Mouse (Mus musculus): Measurements from ENCODE around the gene Rps24. TPM values are rescaled to one million over a fixed set of nuclear protein-coding genes. Genes with fewer than 3 reads are reported as not detected.

Rps24 gene
- polyA plus RNA-seq, 1 experiment from 2014 or later, result 1,026 TPM

- H3K9ac ChIP-seq (ENCODE audit: low read depth, low read length), result no peak overlapping the region
- no peaks in the 10 kb centered on the region for H3K27me3 ChIP-seq (ENCODE audit: control insufficient read depth, insufficient read depth, low read length)
- DNase-seq (ENCODE audit: low spot score) (no peak), ATAC-seq (ENCODE audit: low FRiP score) (no peak)
- H3K27ac ChIP-seq (ENCODE audit: low read depth, low read length), result no peak overlapping the region
- H3K4me2 ChIP-seq (replicated peaks; ENCODE audit: low read depth, low read length), result no peak overlapping the region
- H3K4me1 ChIP-seq (replicated peaks; ENCODE audit: control insufficient read depth, insufficient read depth, low read length), result peaks cover 6% of the 10 kb centered on the region
- H3K4me3 ChIP-seq (ENCODE audit: low read depth, low read length), result no peak overlapping the region
- WGBS, result 76% methylated on average over 10 of the region's 10 CpGs
- no peaks in the 10 kb centered on the region for H3K9me3 ChIP-seq (ENCODE audit: control insufficient read depth, low read length)
- H3K36me3 ChIP-seq (ENCODE audit: control insufficient read depth, insufficient read depth, low read length), result no peaks in the 10 kb centered on the region
Observed at GRCm38 (mm10) chr14:24525677-24526415, 38.9 kb downstream of the Rps24 start.

- no peak for DNase-seq (ENCODE audit: low spot score)
- no peak overlapping the region for H3K27ac ChIP-seq (ENCODE audit: low read depth, low read length)
- ATAC-seq (ENCODE audit: low FRiP score), result no peak
- no peaks in the 10 kb centered on the region for H3K36me3 ChIP-seq (ENCODE audit: control insufficient read depth, insufficient read depth, low read length)
- no peaks in the 10 kb centered on the region for H3K27me3 ChIP-seq (ENCODE audit: control insufficient read depth, insufficient read depth, low read length)
- H3K9ac ChIP-seq (ENCODE audit: low read depth, low read length), result no peak overlapping the region
- no peak overlapping the region for H3K4me3 ChIP-seq (ENCODE audit: low read depth, low read length)
- peaks cover 6% of the 10 kb centered on the region for H3K4me1 ChIP-seq (replicated peaks; ENCODE audit: control insufficient read depth, insufficient read depth, low read length)
- WGBS, result 77% methylated on average over 10 of the region's 10 CpGs
- H3K4me2 ChIP-seq (replicated peaks; ENCODE audit: low read depth, low read length), result no peak overlapping the region
- H3K9me3 ChIP-seq (ENCODE audit: control insufficient read depth, low read length), result no peaks in the 10 kb centered on the region
Observed at GRCm38 (mm10) chr14:24526440-24526839, 39.5 kb downstream of the Rps24 start.

- Histone ChIP-seq H3K27ac (ENCODE audit: low read depth, low read length) (no peak overlapping the region), H3K4me1 (replicated peaks; ENCODE audit: control insufficient read depth, insufficient read depth, low read length) (peaks cover 6% of the 10 kb centered on the region), H3K9ac (ENCODE audit: low read depth, low read length) (no peak overlapping the region), H3K9me3 (ENCODE audit: control insufficient read depth, low read length) (no peaks in the 10 kb centered on the region), H3K4me2 (replicated peaks; ENCODE audit: low read depth, low read length) (no peak overlapping the region), H3K27me3 (ENCODE audit: control insufficient read depth, insufficient read depth, low read length) (no peaks in the 10 kb centered on the region), H3K4me3 (ENCODE audit: low read depth, low read length) (no peak overlapping the region), H3K36me3 (ENCODE audit: control insufficient read depth, insufficient read depth, low read length) (no peaks in the 10 kb centered on the region)
- 2% methylated on average over 6 of the region's 6 CpGs for WGBS
- ATAC-seq (ENCODE audit: low FRiP score) (peak; percentile 81), DNase-seq (ENCODE audit: low spot score) (peak; percentile 64)
Observed at GRCm38 (mm10) chr14:24530228-24530627, 43.3 kb downstream of the Rps24 start.

- peaks cover 6% of the 10 kb centered on the region for H3K4me1 ChIP-seq (replicated peaks; ENCODE audit: control insufficient read depth, insufficient read depth, low read length)
- peak; percentile 38; the same call in 1 of the 2 replicates for ATAC-seq (ENCODE audit: low FRiP score)
- DNase-seq (ENCODE audit: low spot score), result peak; percentile 58
- no peak overlapping the region for H3K4me3 ChIP-seq (ENCODE audit: low read depth, low read length)
- 64% methylated on average over 9 of the region's 9 CpGs for WGBS
- no peak overlapping the region for H3K4me2 ChIP-seq (replicated peaks; ENCODE audit: low read depth, low read length)
- H3K27ac ChIP-seq (ENCODE audit: low read depth, low read length), result peak overlapping the region; percentile 31
- H3K9me3 ChIP-seq (ENCODE audit: control insufficient read depth, low read length), result no peaks in the 10 kb centered on the region
- H3K9ac ChIP-seq (ENCODE audit: low read depth, low read length), result no peak overlapping the region
- no peaks in the 10 kb centered on the region for H3K36me3 ChIP-seq (ENCODE audit: control insufficient read depth, insufficient read depth, low read length)
- H3K27me3 ChIP-seq (ENCODE audit: control insufficient read depth, insufficient read depth, low read length), result no peaks in the 10 kb centered on the region
Observed at GRCm38 (mm10) chr14:24534865-24535545, 48.1 kb downstream of the Rps24 start.

GRCm38 (mm10) chr14:24542901-24543300, 56.0 kb downstream of the Rps24 start:
- no peak overlapping the region for H3K4me2 ChIP-seq (replicated peaks; ENCODE audit: low read depth, low read length)
- no peaks in the 10 kb centered on the region for H3K9me3 ChIP-seq (ENCODE audit: control insufficient read depth, low read length)
- no peak overlapping the region for H3K27ac ChIP-seq (ENCODE audit: low read depth, low read length)
- no peaks in the 10 kb centered on the region for H3K27me3 ChIP-seq (ENCODE audit: control insufficient read depth, insufficient read depth, low read length)
- H3K36me3 ChIP-seq (ENCODE audit: control insufficient read depth, insufficient read depth, low read length), result no peaks in the 10 kb centered on the region
- no peak for DNase-seq (ENCODE audit: low spot score)
- no peaks in the 10 kb centered on the region for H3K4me1 ChIP-seq (replicated peaks; ENCODE audit: control insufficient read depth, insufficient read depth, low read length)
- 63% methylated on average over 4 of the region's 4 CpGs for WGBS
- no peak overlapping the region for H3K4me3 ChIP-seq (ENCODE audit: low read depth, low read length)
- no peak for ATAC-seq (ENCODE audit: low FRiP score)
- H3K9ac ChIP-seq (ENCODE audit: low read depth, low read length), result no peak overlapping the region

GRCm38 (mm10) chr14:24544057-24544456, 57.1 kb downstream of the Rps24 start:
- H3K4me3 ChIP-seq (ENCODE audit: low read depth, low read length), result no peak overlapping the region
- H3K27me3 ChIP-seq (ENCODE audit: control insufficient read depth, insufficient read depth, low read length), result no peaks in the 10 kb centered on the region
- H3K4me2 ChIP-seq (replicated peaks; ENCODE audit: low read depth, low read length), result no peak overlapping the region
- no peaks in the 10 kb centered on the region for H3K36me3 ChIP-seq (ENCODE audit: control insufficient read depth, insufficient read depth, low read length)
- no peak overlapping the region for H3K27ac ChIP-seq (ENCODE audit: low read depth, low read length)
- no peak for DNase-seq (ENCODE audit: low spot score)
- no peaks in the 10 kb centered on the region for H3K4me1 ChIP-seq (replicated peaks; ENCODE audit: control insufficient read depth, insufficient read depth, low read length)
- no peak for ATAC-seq (ENCODE audit: low FRiP score)
- no peaks in the 10 kb centered on the region for H3K9me3 ChIP-seq (ENCODE audit: control insufficient read depth, low read length)
- no peak overlapping the region for H3K9ac ChIP-seq (ENCODE audit: low read depth, low read length)
- WGBS, result 30% methylated on average over 2 of the region's 2 CpGs

Other genes starting within 250 kb of the Rps24 start
- gene Dlg5, start 241.2 kb upstream of the Rps24 start, polyA plus RNA-seq (2014; fragmentation: Nextera tagmentation; extraction: Ambion mirVana), result 20.8 and 26.9 TPM in 2 replicates
- gene E330034G19Rik, start 193.9 kb upstream of the Rps24 start, polyA plus RNA-seq (2014; fragmentation: Nextera tagmentation; extraction: Ambion mirVana), result not detected in 2 replicates
- 19.9 and 22.4 TPM in 2 replicates for gene Polr3a, start 67 bp upstream of the Rps24 start, polyA plus RNA-seq (2014; fragmentation: Nextera tagmentation; extraction: Ambion mirVana)